Mouse (Mus musculus) hindbrain, embryonic 12.5 days (tissue): Measurements from ENCODE around the gene Gstz1. TPM values are rescaled to one million over a fixed set of nuclear protein-coding genes. Genes with fewer than 3 reads are reported as not detected.

Source experiments
- ATAC-seq: fragments of 200-750 bp; cut with Nextera tagmentation; 2 replicates; pipeline ENCODE4 v1.8.0; 2017; ENCODE audit warnings: moderate TSS enrichment; ENCODE audit not compliant: low FRiP score
- H3K27ac ChIP-seq: fragments of 300-500 bp; sonication (generic); 2 replicates; pipeline ENCODE4 v1.5.1; 2016; ENCODE audit warnings: mild to moderate bottlenecking
- H3K27me3 ChIP-seq: fragments of 300-500 bp; sonication (generic); 2 replicates; pipeline ENCODE4 v1.6.1; 2016; ENCODE audit warnings: mild to moderate bottlenecking
- H3K36me3 ChIP-seq: fragments of 300-500 bp; sonication (generic); 2 replicates; pipeline ENCODE4 v1.6.1; 2016; ENCODE audit warnings: mild to moderate bottlenecking
- H3K4me1 ChIP-seq: fragments of 300-500 bp; sonication (generic); 2 replicates; pipeline ENCODE4 v1.6.1; 2016
- H3K4me2 ChIP-seq: fragments of 300-500 bp; sonication (generic); replicated peaks from 2 replicates; pipeline ENCODE4 v1.6.1; 2016; ENCODE audit warnings: mild to moderate bottlenecking
- H3K4me3 ChIP-seq: fragments of 300-500 bp; sonication (generic); 2 replicates; pipeline ENCODE4 v1.5.1; 2016; ENCODE audit warnings: mild to moderate bottlenecking
- H3K9ac ChIP-seq: fragments of 300-500 bp; sonication (generic); 2 replicates; pipeline ENCODE4 v1.6.1; 2016; ENCODE audit warnings: mild to moderate bottlenecking, moderate library complexity
- H3K9me3 ChIP-seq: fragments of 300-500 bp; sonication (generic); replicated peaks from 2 replicates; pipeline ENCODE4 v1.6.1; 2016; ENCODE audit warnings: mild to moderate bottlenecking
- WGBS: fragments of 180-500 bp; shearing (Covaris S2); methylation state at CpG from one replicate; pipeline ENCODE4 v1.1.7; 2016; 5-methylcytosine and 5-hydroxymethylcytosine counted together
- polyA plus RNA-seq: library from polyadenylated mRNA; unstranded; fragments of >200 nt; fragmentation: Nextera tagmentation; extraction: Ambion mirVana; gene quantifications from 2 replicates; pipeline ENCODE4 v1.2.1, GENCODE M21; 2016

Gstz1 gene
- polyA plus RNA-seq, result 24.1 and 24.6 TPM in 2 replicates

- Histone ChIP-seq H3K4me3 (peak within 1 kb of the TSS; percentile 87), H3K27me3 (no peaks in the 10 kb centered on the region), H3K27ac (peak within 1 kb of the TSS; percentile 97), H3K4me2 (peak within 1 kb of the TSS; percentile 67), H3K4me1 (peaks cover 14% of the 10 kb centered on the region), H3K9ac (peak within 1 kb of the TSS; percentile 76), H3K36me3 (peaks cover 8% of the 10 kb centered on the region; the same call in 1 of the 2 replicates), H3K9me3 (no peaks in the 10 kb centered on the region)
- peak; percentile 91 for ATAC-seq
- 0% methylated on average over 27 of the region's 27 CpGs for WGBS
Measured at GRCm38 (mm10) chr12:87146966-87147365, at the start of gene Gstz1. TSS of gene Gstz1 (plus strand) at chr12:87147165.

- Histone ChIP-seq H3K36me3 (no peaks in the 10 kb centered on the region), H3K4me2 (no peak overlapping the region), H3K9ac (no peak overlapping the region), H3K27ac (no peak overlapping the region), H3K27me3 (peaks cover 46% of the 10 kb centered on the region), H3K4me1 (peaks cover 13% of the 10 kb centered on the region), H3K9me3 (no peaks in the 10 kb centered on the region), H3K4me3 (no peak overlapping the region)
- ATAC-seq, result no peak
- 83% methylated on average over 4 of the region's 4 CpGs for WGBS
Measured at GRCm38 (mm10) chr12:87100331-87100730, 46.6 kb upstream of the Gstz1 start.

- H3K36me3 ChIP-seq, result no peaks in the 10 kb centered on the region
- H3K4me2 ChIP-seq, result peak within 1 kb of the TSS; percentile 55
- H3K27ac ChIP-seq, result no peak within 1 kb of the TSS
- 3% methylated on average over 32 of the region's 32 CpGs for WGBS
- H3K27me3 ChIP-seq, result peaks cover 46% of the 10 kb centered on the region
- ATAC-seq, result peak; percentile 50
- peak within 1 kb of the TSS; percentile 28; the same call in 1 of the 2 replicates for H3K9ac ChIP-seq
- H3K9me3 ChIP-seq, result no peaks in the 10 kb centered on the region
- H3K4me3 ChIP-seq, result peak within 1 kb of the TSS; percentile 31
- peaks cover 10% of the 10 kb centered on the region for H3K4me1 ChIP-seq
Measured at GRCm38 (mm10) chr12:87102165-87102631, 44.8 kb upstream of the Gstz1 start, which contains the start of gene Ngb. TSS of gene Ngb (minus strand) at chr12:87102539.

DNA sequence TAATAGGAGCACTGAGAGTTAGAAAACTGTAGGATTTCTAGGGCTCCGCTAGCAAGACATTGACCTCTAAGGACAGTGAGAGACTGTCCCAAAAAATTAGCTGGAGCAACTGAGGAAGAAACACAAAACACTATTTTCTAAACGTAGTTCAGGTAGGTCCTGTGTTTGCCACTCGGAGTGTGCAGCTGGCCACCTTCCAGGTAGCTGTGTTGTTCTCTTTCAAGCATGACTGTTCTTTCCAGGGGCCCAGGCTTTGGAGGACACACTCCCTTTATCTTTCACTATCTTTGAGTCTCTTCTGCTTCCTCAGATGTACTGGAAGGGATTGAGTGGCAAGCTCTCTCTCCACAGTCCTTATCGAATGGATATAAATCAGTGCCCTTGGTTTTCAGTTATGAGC, 43.5 kb upstream of the Gstz1 start:
- Histone ChIP-seq H3K4me2 (no peak overlapping the region), H3K9me3 (no peaks in the 10 kb centered on the region), H3K4me3 (no peak overlapping the region), H3K36me3 (peaks cover 4% of the 10 kb centered on the region; the same call in 1 of the 2 replicates), H3K4me1 (peaks cover 10% of the 10 kb centered on the region), H3K27me3 (peaks cover 45% of the 10 kb centered on the region), H3K9ac (no peak overlapping the region), H3K27ac (no peak overlapping the region)
- no peak for ATAC-seq
- WGBS, result 95% methylated on average over 4 of the region's 4 CpGs

- ATAC-seq, result no peak
- H3K27me3 ChIP-seq, result peaks cover 41% of the 10 kb centered on the region
- no peak overlapping the region for H3K4me2 ChIP-seq
- H3K36me3 ChIP-seq, result peaks cover 13% of the 10 kb centered on the region; the same call in 1 of the 2 replicates
- WGBS, result 87% methylated on average over 4 of the region's 4 CpGs
- H3K27ac ChIP-seq, result no peak overlapping the region
- H3K4me3 ChIP-seq, result no peak overlapping the region
- no peak overlapping the region for H3K9ac ChIP-seq
- peaks cover 10% of the 10 kb centered on the region for H3K4me1 ChIP-seq
- no peaks in the 10 kb centered on the region for H3K9me3 ChIP-seq
Measured at GRCm38 (mm10) chr12:87104796-87105195, 42.2 kb upstream of the Gstz1 start.

DNA sequence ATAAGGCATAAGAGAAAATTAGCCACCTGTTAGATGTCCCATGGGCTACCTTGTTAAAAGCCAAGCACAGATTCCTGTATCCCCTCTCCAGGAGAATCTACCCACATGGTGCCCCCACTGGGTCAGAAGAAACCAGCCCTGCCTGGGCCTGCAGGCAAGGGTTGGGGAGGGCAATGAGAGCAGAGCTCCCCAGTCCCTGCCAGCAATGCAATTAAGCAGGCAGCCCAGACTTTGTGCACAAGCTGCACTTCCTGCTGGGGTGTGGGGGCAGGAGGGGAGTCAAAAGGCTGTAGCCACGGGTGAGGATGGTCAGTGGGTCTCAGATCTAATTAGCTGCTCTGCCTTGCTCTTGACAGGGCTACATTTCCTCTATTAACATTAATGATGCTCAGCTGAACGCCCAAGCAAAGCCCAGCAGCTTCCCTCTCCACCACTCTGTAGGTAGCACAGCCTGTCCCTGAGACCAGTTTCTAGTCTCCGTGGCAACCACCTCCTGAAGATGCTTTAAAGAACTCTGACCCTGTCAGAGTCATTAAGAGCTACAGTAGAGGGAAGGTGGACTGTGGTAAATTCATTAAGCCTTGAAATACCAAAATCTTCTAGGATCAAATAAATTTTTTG, 39.5 kb upstream of the Gstz1 start:
- Histone ChIP-seq H3K4me1 (peaks cover under 1% of the 10 kb centered on the region), H3K27ac (no peak overlapping the region), H3K9me3 (no peaks in the 10 kb centered on the region), H3K4me2 (no peak overlapping the region), H3K4me3 (no peak overlapping the region), H3K36me3 (peaks cover 29% of the 10 kb centered on the region), H3K27me3 (peaks cover 15% of the 10 kb centered on the region), H3K9ac (no peak overlapping the region)
- ATAC-seq, result 0 out of 2 replicates have a peak, but pooled peaks have one; percentile 40
- 47% methylated on average over 3 of the region's 3 CpGs for WGBS

DNA sequence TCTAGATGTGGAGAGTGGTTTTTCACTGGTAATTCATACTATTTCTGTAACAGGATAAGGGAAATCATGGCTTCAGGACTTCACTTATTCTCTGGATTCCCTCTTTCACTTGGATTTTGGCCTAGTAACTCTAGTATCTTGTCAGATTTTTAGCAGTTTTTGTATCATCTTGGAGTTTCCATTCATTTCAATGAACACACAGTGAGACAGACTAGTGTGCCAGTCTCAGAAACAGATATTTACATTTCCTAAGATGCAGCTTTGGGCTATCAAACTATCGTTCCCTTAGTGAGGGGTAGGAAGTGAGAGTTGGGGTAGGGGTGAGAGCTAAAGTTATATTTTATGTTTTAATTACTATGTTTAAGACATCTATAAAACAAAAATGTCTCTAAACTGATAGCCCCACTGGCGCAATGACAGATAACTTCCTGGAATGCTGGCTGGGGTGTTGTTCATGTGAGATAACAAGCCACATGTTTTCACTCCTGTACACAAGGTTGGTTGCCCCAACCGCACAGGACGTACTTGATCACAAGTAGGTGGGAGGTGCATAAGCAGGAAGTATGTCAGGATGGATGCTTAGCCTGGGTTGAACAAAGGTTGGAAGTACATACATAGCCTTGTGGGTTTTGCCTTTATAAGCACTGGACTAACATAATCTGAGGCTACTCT, 24.9 kb upstream of the Gstz1 start:
- H3K9me3 ChIP-seq, result no peaks in the 10 kb centered on the region
- no peaks in the 10 kb centered on the region for H3K4me1 ChIP-seq
- H3K27ac ChIP-seq, result no peak overlapping the region
- H3K9ac ChIP-seq, result no peak overlapping the region
- no peaks in the 10 kb centered on the region for H3K27me3 ChIP-seq
- no peak for ATAC-seq
- no peak overlapping the region for H3K4me3 ChIP-seq
- peaks cover 50% of the 10 kb centered on the region for H3K36me3 ChIP-seq
- WGBS, result 97% methylated on average over 4 of the region's 4 CpGs
- H3K4me2 ChIP-seq, result no peak overlapping the region

DNA sequence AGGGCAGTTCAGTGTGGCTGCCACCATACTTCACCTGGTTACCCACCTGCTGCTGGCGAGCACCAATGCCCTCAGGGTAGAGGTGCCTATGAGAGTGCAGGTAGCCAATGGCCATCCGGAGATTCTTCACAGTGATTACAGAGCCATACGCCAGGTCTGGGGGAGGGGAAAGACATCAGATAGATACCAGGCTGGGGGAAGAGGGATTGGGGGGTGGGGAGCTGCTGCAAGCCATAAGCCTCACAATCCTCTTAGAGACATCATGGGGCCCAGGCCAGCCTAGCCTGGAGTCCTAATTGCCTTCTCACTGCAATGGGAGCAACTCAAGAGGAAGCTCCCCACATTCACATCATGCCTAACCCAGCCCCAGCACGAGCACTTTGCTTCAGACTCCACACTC, 19.7 kb upstream of the Gstz1 start:
- no peak for ATAC-seq
- Histone ChIP-seq H3K4me2 (no peak overlapping the region), H3K4me1 (no peaks in the 10 kb centered on the region), H3K27me3 (no peaks in the 10 kb centered on the region), H3K4me3 (no peak overlapping the region), H3K9me3 (no peaks in the 10 kb centered on the region), H3K9ac (no peak overlapping the region), H3K27ac (no peak overlapping the region), H3K36me3 (peaks cover 55% of the 10 kb centered on the region)
- 83% methylated on average over 4 of the region's 4 CpGs for WGBS

- no peak overlapping the region for H3K9ac ChIP-seq
- ATAC-seq, result no peak
- H3K27ac ChIP-seq, result no peak overlapping the region
- no peak overlapping the region for H3K4me2 ChIP-seq
- H3K9me3 ChIP-seq, result no peaks in the 10 kb centered on the region
- no peaks in the 10 kb centered on the region for H3K27me3 ChIP-seq
- no peaks in the 10 kb centered on the region for H3K4me1 ChIP-seq
- H3K4me3 ChIP-seq, result no peak overlapping the region
- 89% methylated on average over 4 of the region's 4 CpGs for WGBS
- H3K36me3 ChIP-seq, result peaks cover 41% of the 10 kb centered on the region; the same call in 1 of the 2 replicates
Measured at GRCm38 (mm10) chr12:87130224-87130623, 16.7 kb upstream of the Gstz1 start.

DNA sequence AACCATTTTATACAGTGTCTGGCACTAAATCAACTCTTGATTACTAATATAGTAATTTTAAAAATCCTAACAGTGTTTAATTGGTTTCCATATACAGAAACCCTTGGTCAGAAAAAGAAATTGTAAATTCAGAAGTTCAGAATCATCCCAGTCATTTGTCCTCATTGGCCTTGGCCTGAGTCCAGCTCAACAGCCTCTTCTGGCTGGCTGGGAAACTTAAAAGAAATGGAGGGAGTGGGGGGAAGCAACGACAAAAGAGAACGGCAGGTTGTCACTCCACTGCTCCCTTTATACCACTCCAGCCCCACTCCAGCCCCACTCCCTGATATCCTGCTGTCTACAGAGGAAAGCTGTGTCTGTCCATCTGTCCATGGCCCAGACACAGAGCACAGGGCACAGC, 15.8 kb upstream of the Gstz1 start:
- Histone ChIP-seq H3K36me3 (peaks cover 43% of the 10 kb centered on the region; the same call in 1 of the 2 replicates), H3K27ac (no peak overlapping the region), H3K4me3 (no peak overlapping the region), H3K9ac (no peak overlapping the region), H3K4me2 (no peak overlapping the region), H3K27me3 (no peaks in the 10 kb centered on the region), H3K9me3 (no peaks in the 10 kb centered on the region), H3K4me1 (no peaks in the 10 kb centered on the region)
- 89% methylated on average over 2 of the region's 2 CpGs for WGBS
- ATAC-seq, result no peak

GRCm38 (mm10) chr12:87131619-87132018, 15.3 kb upstream of the Gstz1 start:
- H3K4me3 ChIP-seq, result no peak overlapping the region
- no peak overlapping the region for H3K9ac ChIP-seq
- no peak for ATAC-seq
- peaks cover 43% of the 10 kb centered on the region; the same call in 1 of the 2 replicates for H3K36me3 ChIP-seq
- no peaks in the 10 kb centered on the region for H3K4me1 ChIP-seq
- WGBS, result 73% methylated on average over 3 of the region's 3 CpGs
- no peak overlapping the region for H3K27ac ChIP-seq
- H3K27me3 ChIP-seq, result no peaks in the 10 kb centered on the region
- no peak overlapping the region for H3K4me2 ChIP-seq
- H3K9me3 ChIP-seq, result no peaks in the 10 kb centered on the region

DNA sequence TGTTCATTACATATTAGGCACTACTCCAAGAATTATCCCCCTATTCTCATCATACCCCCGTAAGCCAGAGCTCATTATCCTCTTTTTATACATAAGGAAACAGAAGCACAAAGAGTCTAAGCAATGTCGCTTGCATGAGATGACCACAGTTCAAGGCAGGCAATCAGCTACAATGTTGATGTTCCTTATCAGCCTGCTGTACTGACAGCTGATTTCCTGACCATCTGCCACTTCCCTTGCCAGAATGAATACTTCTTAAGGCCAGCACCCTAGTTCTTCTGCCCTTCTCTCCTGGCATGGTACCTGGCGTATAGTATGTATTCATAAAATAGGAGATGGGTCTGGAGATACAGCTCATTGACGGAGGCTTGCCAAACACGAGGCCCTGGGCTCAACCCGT, 14.8 kb upstream of the Gstz1 start:
- Histone ChIP-seq H3K4me1 (no peaks in the 10 kb centered on the region), H3K4me3 (no peak overlapping the region), H3K27ac (no peak overlapping the region), H3K36me3 (peaks cover 39% of the 10 kb centered on the region; the same call in 1 of the 2 replicates), H3K4me2 (no peak overlapping the region), H3K9me3 (no peaks in the 10 kb centered on the region), H3K27me3 (no peaks in the 10 kb centered on the region), H3K9ac (no peak overlapping the region)
- 90% methylated on average over 6 of the region's 6 CpGs for WGBS
- ATAC-seq, result no peak
